Mouse (Mus musculus): ENCODE data around the gene Il21r.

DNA sequence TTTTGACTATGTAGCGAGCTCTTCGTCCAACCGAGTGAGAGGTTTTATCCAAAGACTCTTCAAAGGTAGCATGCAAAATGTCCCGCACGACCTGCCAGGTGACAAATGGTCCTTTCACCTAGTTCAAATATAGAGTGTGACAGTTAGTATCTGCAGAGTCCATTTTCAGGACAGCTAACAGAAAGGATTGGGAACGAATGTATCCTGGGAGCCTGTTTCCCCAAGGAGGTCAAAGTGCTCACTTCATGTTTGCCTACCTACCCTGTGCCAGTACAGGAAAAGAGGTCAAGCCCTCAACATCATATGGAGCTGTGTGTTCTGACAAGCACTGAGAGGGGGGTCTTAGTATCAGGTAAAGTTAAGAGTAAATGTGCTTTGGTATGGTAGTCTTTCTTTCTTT, 54.3 kb downstream of the Il21r start:
- TF ChIP-seq ETS1 (conservative IDR thresholded peaks at IDR 0.05; ENCODE audit: low read depth, low read length) (no peak), CTCF (conservative IDR thresholded peaks at IDR 0.05 in 1 of 2, IDR thresholded peaks at IDR 0.05 in 1 of 2; ENCODE audit: low read depth in 2 of 2, low read length in 2 of 2) (no peak), MAZ (IDR thresholded peaks at IDR 0.05; ENCODE audit: low read depth, low read length) (no peak), TCF12 (IDR thresholded peaks at IDR 0.05; ENCODE audit: low read depth, low read length) (no peak), POLR2A (IDR thresholded peaks at IDR 0.05; ENCODE audit: low read depth, low read length) (no peak), MAFK (IDR thresholded peaks at IDR 0.05; ENCODE audit: insufficient replicate concordance, low read length) (no peak), TBP (conservative IDR thresholded peaks at IDR 0.05; ENCODE audit: low read depth, low read length) (no peak), RAD21 (IDR thresholded peaks at IDR 0.05; ENCODE audit: low read depth, low read length) (no peak), CHD2 (IDR thresholded peaks at IDR 0.05; ENCODE audit: low read length) (no peak)
